Mouse (Mus musculus) liver, postnatal 0 days (tissue): ENCODE measurements around the gene Spi1.

Experiments
- CTCF ChIP-seq: sonication (generic); IDR thresholded peaks from 2 replicates; pipeline ENCODE4 v1.5.1; 2016; ENCODE audit warnings: antibody characterized with exemption, low read depth
- EP300 ChIP-seq: IDR thresholded peaks from 2 replicates; pipeline ENCODE4 v1.6.1; 2016; ENCODE audit warnings: antibody characterized with exemption, low read depth, mild to moderate bottlenecking

GRCm38 (mm10) chr2:91142920-91143319 is 60.7 kb downstream of the Spi1 start:
- TF ChIP-seq CTCF (no peak), EP300 (no peak)
